Mouse (Mus musculus) retina, adult 2 months (tissue): ENCODE measurements around the gene Tbc1d1.

Experiments
- DNase-seq: peaks from one replicate; pipeline ENCODE4 v3.0.0-alpha.2; 2012; ENCODE audit warnings: low read depth, low spot score

Tbc1d1 gene

DNA sequence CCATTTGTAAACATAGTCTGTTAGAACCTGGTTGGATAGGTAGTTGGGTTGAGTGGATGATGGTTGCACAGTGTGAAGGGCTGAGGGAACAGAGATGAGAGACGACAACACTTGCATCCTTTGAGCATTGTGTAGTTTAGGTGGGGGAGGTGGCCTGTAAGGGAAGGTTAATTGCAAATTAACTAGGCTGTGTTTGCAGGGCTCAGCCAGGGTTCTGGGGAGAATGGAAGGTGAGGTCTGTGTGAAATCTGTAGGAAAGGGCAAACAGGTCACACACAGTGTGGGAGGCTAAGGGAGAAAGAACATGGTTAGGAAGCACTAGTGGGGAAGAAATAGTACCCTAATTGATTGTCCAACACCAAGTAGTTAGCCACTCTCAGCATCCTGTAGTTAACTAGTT lies 81.2 kb downstream of the Tbc1d1 start:
- no peak for DNase-seq

DNA sequence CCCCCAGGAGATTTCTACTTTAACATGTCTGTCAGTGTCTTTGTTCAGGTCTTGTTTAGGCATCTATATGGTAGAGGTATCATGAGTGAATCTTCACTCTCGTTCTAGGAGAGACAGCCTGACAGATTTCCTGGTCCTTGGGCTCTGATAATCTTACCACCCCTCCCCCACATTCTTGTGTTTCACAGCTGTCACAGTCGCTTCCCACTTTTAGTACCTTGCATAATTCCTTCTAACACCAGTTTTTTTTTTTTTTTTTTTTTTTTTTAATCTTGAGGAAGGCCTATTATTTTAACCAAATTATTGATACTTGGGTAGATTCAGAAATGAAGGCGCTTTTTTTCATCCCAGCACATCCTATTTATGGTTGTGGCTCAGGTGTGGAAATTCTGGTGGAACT lies 81.6 kb downstream of the Tbc1d1 start:
- DNase-seq: no peak

DNA sequence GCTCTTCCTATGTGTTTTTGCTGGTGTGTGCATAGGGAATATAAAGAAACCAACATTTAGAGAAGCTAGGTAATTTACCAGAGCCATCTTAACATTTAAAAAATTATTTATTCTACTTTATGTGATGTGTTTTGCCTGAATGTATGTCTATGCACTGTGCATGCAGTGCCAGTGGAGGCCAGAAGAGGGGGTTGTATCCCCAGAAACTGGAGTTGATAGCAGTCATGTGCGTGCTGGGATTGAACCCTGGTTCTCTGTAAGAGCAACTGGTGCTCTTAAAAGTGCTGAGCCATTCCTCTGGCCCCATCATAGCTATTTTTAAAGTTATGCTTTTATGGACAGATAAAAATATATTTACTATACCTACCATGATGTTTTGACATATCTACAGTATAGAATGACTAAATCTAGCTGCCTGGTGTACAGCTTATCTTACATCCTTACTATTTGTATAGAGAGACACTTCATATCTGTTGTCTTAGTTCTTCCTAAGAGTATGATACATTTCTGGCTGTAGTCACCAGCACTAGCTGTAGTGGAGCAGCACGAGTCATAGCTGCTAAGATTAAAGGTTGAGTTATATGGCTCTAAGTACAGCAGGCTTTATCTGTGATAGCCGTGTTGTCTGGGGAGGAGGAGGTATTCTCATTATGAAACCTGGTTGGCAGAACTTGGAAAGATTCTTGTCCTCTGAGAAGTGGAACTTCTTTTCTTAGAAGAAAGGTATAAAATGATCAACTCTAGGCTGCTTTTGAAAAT lies 83.0 kb downstream of the Tbc1d1 start:
- DNase-seq: no peak

DNA sequence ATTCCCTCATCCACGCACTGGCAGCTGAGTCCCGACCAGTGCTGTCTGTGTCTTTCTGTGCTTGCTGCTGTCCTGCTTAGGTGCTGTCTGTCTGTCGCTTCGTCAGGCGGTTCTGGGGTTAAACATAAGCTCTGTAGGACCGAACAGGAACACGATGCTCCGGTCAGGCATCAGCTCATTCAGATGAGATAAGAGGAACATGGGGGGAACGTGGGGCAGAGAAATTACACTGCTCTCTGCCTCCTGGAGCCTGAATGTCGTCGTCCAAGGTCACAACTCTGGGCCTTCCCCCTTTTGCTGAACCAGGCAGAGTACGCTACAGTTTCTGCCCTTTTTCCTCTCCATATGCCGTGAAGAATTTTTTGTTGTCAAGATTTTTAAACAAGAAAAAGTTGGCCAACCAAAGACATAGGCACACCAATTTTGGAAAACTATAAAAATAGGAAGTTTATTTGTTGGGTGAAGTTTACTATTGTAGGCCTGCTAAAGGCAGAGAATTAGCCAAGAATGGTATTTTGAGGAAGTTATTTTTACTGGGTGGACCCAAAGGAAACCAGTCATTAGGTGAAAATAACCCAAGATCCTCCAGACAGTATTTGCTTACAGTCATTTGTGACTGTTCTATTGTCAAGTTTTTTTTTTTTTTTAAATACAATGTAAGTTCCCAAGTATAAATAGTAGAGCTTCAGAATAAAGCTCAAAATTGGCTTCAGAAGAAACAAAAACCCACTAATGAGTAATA lies 85.0 kb downstream of the Tbc1d1 start:
- no peak for DNase-seq

DNA sequence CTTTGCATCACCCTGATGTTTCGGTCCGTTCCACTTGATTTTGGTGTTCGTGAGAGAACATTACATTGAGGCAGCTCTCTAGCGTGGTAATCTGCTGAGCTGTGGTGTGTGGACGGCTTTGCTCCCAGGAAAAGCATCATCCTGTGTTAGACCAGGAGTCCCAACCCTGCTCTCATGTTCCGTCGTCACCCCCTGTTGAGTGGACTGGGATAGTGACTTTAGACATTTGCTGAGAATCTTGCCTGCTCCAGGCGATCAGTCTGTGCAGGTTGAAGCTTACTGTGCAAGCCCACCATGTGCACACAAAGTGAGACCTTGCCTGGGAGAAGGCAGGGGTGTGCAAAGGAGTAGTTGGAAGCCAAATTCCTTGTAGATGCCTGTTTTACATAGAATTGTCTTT lies 85.8 kb downstream of the Tbc1d1 start:
- no peak for DNase-seq

DNA sequence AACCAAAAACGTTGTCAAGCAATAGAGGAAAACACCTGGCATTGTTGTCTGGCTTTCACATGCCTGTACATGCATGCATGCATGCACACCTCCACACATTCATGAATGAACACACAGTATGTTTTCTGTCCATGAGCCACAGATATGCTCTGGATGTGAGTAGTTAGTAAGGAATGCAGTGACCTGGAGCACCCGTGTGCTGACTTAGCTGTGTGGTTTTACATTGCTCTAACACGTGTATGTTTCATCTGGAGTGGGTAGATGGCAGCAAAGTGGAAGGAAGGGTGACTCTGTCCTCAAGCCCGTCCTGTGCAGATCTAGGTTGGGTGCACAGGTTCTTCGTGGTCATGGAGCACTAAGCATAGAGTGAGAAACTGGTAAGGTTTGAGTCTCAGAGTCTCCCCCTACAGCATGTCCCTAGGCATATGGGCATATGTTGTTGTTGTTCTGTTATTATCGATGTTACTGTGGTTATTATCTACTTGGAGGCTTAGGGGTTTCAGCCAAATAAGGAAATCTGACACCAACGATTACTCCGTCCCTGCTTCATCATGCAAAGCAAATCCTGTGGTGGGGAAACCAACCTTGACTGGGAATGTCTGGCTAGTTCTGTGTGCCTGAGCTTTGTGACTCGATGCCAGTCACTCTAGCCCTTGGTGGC lies 86.8 kb downstream of the Tbc1d1 start:
- DNase-seq: no peak

DNA sequence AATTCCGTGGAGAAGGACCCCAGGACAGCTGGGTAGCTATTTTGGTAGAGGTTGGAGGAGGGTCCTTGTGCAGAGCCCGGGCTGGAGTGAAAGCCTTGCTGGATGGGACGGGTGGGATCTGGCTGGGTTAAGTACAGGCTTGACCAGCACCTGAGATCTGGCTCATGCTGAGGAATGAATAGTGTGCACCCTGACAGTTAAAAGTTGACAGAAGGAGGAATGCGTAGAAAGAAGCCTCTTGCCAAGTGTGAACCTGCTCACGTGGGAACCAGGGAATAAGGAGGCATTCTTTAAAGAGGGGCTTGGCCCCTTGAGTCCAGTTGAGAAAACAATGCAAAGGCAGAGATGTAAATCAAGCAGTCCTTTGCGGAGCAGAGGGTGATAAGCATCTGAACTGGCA lies 87.6 kb downstream of the Tbc1d1 start:
- DNase-seq: no peak

DNA sequence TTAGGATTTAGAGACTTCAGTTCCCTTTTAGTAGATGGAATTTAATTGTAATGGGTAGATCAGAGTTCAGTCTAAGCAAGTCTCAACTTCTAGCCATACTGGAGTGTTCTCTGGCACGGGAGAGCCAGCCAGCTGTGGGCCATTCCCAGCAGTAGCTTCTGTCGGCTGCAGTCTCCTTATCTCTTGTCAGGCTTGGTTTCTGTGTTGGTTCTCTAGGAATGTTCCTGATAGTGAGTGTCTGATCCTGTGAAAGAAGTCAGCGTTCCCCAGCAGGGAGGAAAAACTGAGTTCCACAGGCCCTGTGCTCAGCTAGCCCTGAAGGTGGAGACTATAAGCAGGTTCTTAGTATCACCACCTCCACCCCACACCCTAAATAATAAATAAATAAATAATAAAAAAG lies 88.2 kb downstream of the Tbc1d1 start:
- no peak for DNase-seq

DNA sequence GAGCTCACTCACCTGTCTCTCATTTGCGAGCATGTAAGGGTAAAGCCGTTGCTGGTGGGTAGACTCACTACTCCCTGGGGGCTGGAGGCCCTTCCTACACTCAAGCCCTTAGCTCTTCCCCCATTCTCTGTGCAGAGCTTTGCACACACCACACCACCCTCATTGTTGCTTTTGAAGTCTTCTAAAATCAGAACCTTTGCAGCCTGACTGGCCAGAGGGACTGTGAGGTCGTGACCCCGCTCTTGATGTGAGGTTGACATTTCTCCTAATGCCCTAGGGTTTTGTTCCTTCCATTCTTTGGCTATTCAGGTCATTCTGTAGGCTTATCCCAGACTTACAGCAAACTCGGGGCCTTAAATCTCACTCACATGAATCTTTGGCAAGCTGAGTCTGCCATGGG lies 88.6 kb downstream of the Tbc1d1 start:
- DNase-seq: no peak

DNA sequence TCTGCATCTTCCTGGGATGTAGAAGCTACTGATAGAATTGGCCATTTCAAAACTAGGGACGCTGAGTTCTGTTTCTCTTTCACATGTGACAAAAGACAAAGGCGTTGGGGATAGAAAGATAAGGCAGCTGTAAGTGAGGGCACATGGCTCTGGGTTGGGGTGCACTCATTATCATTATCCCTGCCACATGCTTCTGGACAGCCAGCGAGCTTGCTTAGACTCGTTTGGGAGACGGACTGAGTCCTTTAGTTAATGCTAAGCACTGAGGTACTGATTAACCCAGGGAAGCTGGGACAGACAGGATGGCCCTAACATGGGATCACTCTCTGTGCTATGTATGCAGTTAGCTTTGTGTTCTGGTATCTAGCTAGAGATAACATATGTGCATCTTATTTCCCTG lies 95.3 kb downstream of the Tbc1d1 start:
- no peak for DNase-seq

DNA sequence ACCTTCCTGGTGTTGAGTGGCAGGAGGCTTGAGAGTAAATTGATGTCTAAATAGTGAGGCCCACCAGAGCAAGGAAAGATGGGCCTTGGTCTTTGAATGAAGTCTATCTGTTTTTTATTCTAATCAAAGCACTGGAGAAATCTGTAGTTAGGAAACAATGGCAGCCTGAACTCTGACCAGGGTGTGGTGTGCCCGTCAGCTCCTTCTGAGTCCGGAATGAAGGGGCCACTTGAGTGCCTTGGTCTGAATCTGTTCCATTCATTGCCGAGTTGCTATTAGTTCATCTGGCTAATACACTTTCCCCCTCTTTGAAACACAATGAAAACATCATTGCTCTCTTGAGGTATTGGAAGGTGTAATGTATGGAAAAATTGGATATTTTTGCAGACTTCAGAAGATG lies 98.2 kb downstream of the Tbc1d1 start:
- no peak for DNase-seq

DNA sequence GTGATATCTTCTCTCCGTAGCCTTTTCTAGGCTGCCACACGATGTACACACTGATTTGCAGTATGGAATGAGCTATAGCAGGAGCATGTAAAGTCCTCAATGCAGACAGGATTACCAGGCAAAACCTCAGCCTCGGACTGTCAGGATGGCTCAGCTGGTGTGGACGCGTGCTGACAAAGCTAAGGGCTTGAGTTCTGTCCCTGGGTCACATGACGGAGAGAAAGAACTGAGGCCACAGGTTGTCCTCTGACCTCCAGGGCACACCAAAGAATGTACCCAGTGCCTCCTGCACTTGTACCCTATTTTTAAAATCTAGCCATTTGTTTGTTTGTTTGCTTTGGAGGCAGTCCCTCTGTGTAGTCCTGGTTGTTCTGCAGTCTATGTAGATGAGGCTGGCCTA lies 98.9 kb downstream of the Tbc1d1 start:
- DNase-seq: no peak

DNA sequence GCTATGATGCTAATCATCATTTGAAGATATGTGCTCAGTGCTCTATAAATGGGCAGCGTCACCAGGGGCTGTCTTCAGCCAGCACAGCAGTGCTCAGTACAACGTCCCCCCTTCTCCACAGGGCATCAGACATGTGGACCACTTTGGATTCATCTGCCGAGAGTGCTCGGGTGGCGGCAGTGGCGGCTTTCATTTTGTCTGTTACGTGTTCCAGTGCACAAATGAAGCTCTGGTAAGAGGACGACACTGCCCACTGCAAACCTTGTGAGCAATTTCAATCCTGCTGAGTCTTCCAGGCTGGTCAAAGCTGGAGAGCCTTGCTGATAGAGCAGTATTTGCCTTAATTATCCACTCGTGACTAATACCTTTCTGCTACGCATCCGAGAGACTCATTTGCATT lies 107.2 kb downstream of the Tbc1d1 start:
- no peak for DNase-seq

DNA sequence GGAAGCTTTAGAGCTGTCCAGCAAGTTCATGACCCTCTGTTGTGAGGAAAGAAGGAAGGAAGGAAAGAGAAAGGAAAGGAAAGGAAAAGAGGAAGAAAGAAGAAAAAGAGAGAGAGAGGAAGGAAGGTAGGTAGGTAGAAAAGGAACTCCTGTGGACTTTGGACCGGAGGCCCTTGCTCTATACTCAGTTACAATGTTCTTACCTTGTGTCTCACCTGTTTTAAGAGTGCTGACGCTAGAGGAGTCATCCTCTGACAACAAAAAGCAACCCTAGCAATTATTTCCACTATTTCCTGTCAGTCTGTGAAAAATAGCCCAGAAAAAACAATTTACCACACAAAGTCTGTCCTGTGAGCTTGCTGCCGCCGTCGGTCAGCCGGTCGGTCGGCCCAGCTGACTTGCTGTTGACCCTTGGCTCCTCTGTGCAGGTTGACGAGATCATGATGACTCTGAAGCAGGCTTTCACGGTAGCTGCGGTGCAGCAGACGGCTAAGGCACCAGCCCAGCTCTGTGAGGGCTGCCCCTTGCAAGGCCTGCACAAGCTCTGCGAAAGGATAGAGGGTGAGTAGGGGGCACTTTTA lies 107.9 kb downstream of the Tbc1d1 start:
- no peak for DNase-seq

DNA sequence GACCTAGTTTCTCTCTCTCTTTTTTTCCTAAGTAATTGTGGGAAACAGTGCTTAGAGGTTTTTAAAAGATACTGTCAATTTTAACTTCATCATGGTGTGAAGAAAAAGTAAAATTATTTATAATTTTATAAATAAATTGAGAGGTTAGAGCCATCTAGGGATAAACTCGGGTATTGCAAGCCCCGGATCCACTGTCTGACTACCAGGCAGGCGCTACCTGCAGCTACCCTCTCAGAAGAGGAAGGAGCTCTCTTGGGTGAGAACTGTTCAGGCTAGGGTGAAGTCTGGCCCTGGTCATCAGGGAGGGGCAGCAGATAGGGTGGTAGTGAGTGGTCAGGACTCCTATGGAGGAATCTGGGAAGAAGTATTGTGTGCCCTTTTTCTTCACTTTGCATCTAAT lies 109.0 kb downstream of the Tbc1d1 start:
- DNase-seq: no peak

DNA sequence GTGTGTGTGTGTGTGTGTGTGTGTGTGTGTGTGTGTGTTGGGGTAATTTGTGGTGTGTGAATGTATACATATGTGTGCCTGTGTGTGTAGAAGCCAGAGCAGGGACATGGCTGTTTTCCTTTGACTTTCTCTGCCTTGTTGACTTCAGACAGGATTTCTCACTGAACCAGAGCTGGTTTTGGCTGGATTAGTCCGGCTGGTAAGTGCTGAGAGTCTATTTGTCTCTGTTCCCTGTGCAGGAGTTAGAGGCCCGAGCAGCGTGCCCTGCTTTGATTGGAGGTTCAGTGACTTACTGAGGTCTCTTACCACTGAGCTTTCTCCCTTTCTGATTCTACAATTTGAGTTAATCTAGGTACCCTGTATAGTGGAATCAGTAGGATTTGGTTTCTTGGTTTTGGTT lies 109.8 kb downstream of the Tbc1d1 start:
- DNase-seq: no peak

DNA sequence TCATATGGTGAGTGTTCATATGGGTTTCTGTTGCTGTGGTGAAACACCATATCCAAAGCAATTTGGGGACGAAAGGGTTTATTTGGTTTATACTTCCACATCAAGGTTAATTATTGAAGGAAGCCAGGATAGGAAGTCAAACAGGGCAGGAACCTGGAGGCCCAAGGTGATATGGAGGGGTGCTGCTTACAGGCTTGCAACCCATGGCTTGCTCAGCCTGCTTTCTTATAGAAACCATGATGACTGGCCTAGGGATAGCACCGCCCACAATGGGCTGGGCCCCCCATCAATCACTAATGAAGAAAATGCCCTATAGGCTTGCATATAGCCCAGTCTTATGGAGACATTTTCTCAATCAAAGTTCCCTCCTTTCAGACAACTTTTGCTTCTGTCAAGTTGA lies 110.4 kb downstream of the Tbc1d1 start:
- DNase-seq: no peak

DNA sequence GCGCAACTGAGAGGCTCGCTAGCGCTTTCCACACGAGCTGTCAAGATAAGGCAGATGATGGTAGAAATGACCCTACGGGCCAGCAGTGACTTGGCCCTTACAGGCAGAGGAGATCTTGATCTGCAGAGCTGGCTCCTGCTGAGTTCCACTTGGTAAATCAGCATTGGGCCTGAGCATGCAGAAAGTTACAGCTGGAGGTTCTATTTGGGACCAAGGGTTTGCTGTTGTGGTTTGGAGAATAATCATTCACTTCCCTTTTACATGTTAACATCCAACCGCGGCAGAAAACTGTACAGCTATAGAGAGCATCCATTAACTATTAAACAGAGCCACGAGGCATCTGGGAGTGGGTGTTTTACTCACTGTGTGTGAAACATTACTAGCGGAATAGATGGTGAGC lies 111.2 kb downstream of the Tbc1d1 start:
- no peak for DNase-seq

DNA sequence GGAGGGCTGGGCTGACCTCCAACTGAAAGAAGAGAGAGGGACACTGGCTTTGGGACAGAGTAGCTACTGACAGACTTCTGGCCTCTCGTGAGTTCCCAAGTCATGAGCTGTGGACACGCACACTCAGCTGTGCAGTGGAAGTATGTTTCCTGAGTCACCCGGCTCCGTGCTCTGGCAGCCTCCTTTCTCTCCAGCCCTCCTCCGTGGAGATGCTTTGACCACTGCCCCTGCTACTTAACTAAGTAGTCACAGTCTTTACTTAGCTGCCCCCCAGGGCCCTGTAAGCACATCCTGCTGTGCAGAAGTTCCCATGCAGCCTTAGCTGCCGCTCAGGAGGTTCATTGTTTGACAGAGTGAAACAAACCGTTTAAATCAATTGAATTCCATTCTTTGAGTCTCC lies 113.6 kb downstream of the Tbc1d1 start:
- DNase-seq: no peak

DNA sequence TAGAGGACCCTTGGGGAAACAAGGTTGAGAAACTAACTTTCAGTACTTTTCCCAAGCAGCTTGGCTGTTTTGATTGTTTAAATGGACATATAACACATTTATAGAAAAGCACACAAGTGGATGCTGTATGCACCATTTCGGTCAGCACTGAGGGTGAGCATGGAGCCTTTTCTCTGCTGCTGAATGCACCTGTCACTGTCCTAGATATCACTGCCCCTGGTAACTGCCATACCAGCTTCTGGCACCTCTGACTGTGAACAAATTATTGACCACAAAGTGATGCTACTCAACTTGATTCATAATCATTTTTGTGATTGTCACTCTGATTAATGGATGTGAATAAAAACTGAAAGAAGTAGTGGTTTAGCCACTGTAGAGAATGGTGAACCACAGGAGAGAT lies 117.4 kb downstream of the Tbc1d1 start:
- no peak for DNase-seq

DNA sequence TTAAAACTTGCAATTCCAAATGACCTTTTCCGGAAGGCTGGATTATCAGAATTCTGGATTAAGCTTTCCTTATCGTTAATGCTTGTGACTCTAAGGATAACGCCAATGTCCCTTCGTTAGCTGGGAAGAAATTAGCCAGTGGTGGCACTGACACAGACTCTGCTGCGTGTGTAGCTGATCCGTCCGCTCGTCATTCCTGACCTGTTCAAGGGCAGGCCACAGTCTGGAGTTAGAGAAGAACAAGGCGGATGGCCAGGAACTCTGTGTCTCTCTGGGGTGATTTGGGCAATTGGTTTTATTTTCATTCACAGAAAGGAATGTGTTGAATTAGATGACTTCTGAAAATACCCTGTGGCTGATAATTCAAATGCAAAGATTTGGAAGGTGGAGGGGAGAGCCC lies 118.2 kb downstream of the Tbc1d1 start:
- no peak for DNase-seq

DNA sequence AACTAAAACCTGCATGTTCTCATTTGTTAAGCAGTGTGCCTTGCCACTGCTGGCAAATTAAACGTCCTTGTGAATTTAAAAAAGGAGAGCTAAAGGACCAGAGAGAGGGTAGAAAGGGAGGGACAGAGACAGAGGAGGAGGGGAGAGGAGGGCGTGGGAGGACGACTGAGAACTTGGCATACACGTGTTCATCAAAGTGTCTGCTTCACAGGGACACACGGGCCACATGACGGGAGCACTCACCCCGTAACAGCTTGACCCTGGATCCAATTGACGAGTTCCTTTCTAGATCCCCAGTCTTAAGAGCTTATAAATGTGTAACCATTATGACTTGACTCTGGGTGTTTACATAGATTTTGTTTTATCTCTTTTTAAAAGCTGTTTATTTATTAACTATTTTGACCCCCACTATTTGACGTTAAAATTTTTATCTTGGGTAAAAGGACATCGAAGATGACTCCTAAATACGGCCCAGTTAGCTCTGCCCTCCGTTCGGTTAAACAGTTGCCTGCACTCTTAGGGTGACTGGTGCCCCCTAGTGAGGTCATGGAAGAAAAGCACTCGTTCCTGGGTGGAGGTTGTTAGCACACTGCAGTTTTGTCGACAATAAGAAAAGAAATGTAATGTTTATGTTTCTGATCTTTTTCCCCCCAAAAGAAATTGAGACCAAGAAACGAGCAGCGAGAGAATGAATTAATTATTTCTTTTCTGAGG lies 118.8 kb downstream of the Tbc1d1 start:
- no peak for DNase-seq
